Mouse (Mus musculus): Measurements from ENCODE around the gene Synpo2. TPM values are rescaled to one million over a fixed set of nuclear protein-coding genes. Genes with fewer than 3 reads are reported as not detected.

Synpo2 gene
- polyA plus RNA-seq, 3 experiments from 2014 or later: not detected

GRCm38 (mm10) chr3:123204658-123205057 is 31.3 kb downstream of the Synpo2 start:
- ATAC-seq: no peak

GRCm38 (mm10) chr3:123201798-123202197 is 34.2 kb downstream of the Synpo2 start:
- ATAC-seq: no peak

GRCm38 (mm10) chr3:123193740-123194139 is 42.2 kb downstream of the Synpo2 start:
- ATAC-seq: no peak

GRCm38 (mm10) chr3:123191602-123192001 is 44.3 kb downstream of the Synpo2 start:
- no peak for ATAC-seq

- ATAC-seq: no peak
Observed at GRCm38 (mm10) chr3:123190329-123190728, 45.6 kb downstream of the Synpo2 start.

- no peak for ATAC-seq
Observed at GRCm38 (mm10) chr3:123189826-123190225, 46.1 kb downstream of the Synpo2 start.

GRCm38 (mm10) chr3:123188616-123189230 is 47.2 kb downstream of the Synpo2 start:
- no peak for ATAC-seq

- no peak for ATAC-seq
Observed at GRCm38 (mm10) chr3:123187370-123188124, 48.4 kb downstream of the Synpo2 start.

GRCm38 (mm10) chr3:123185238-123185925 is 50.6 kb downstream of the Synpo2 start:
- ATAC-seq: no peak

GRCm38 (mm10) chr3:123184281-123184680 is 51.7 kb downstream of the Synpo2 start:
- no peak for ATAC-seq

- peak; percentile 19 for ATAC-seq
Observed at GRCm38 (mm10) chr3:123179508-123179907, 56.4 kb downstream of the Synpo2 start.

GRCm38 (mm10) chr3:123179041-123179440 is 56.9 kb downstream of the Synpo2 start:
- peak; percentile 60 for ATAC-seq

GRCm38 (mm10) chr3:123178420-123178819 is 57.5 kb downstream of the Synpo2 start:
- ATAC-seq: no peak

- ATAC-seq: no peak
Observed at GRCm38 (mm10) chr3:123176366-123177334, 59.3 kb downstream of the Synpo2 start.

- no peak for ATAC-seq
Observed at GRCm38 (mm10) chr3:123175142-123175541, 60.8 kb downstream of the Synpo2 start.

GRCm38 (mm10) chr3:123174379-123174697 is 61.6 kb downstream of the Synpo2 start:
- peak; percentile 84 for ATAC-seq

GRCm38 (mm10) chr3:123173553-123174378 is 62.2 kb downstream of the Synpo2 start:
- ATAC-seq: peak; percentile 27

- ATAC-seq: no peak
Observed at GRCm38 (mm10) chr3:123172151-123172550, 63.8 kb downstream of the Synpo2 start.

GRCm38 (mm10) chr3:123169398-123169797 is 66.6 kb downstream of the Synpo2 start:
- ATAC-seq: no peak

GRCm38 (mm10) chr3:123168815-123169214 is 67.1 kb downstream of the Synpo2 start:
- peak; percentile 79 for ATAC-seq

GRCm38 (mm10) chr3:123166450-123166849 is 69.5 kb downstream of the Synpo2 start:
- no peak for ATAC-seq

GRCm38 (mm10) chr3:123164183-123164582 is 71.8 kb downstream of the Synpo2 start:
- no peak for ATAC-seq

Measured in inflammation-experienced regulatory T-cells, adult 6 months (primary cell).